22 mouse cellular contexts compared by ENCODE assay signal in genomic region chr13:46542782-46543181, GRCm38 (mm10). TPM values are rescaled to one million over a fixed set of nuclear protein-coding genes. Genes with fewer than 3 reads are reported as not detected.
DNase-seq lines count a peak whose midpoint lies in the region; ATAC-seq lines count a peak whose summit lies in the region.
"Had no signal": no experiment of that assay in that cellular context is flagged by ENCODE, and none has a peak within 500 bp of the region (broad histone marks: within the 10 kb centered on the region; RNA-seq: fewer than 3 reads in every experiment).

No protein-coding gene starts in this region.

- WGBS in neural tube, embryonic 13.5 days, result 54% methylated on average over 7 of the region's 7 CpGs
- 47% methylated on average over 7 of the region's 7 CpGs for WGBS in hindbrain, embryonic 16.5 days

- no peak overlapping the region for H3K4me3 ChIP-seq in neural tube, embryonic 13.5 days
- no peak overlapping the region for H3K4me3 ChIP-seq in hindbrain, embryonic 16.5 days (ENCODE audit: low read length)
- H3K4me3 ChIP-seq: embryonic facial prominence, embryonic 15.5 days; heart, embryonic 12.5 days; limb, embryonic 15.5 days had no signal

- no peaks in the 10 kb centered on the region for H3K36me3 ChIP-seq in neural tube, embryonic 13.5 days
- no peaks in the 10 kb centered on the region for H3K36me3 ChIP-seq in hindbrain, embryonic 16.5 days (ENCODE audit: control insufficient read depth, insufficient read depth, low read length)
- H3K36me3 ChIP-seq: embryonic facial prominence, embryonic 15.5 days; limb, embryonic 15.5 days had no signal

- peak; percentile 54; the same call in 1 of the 2 replicates for ATAC-seq in neural tube, embryonic 13.5 days (ENCODE audit: low read depth)
- ATAC-seq in hindbrain, embryonic 16.5 days, result peak; percentile 73; the same call in 1 of the 2 replicates
- ATAC-seq: intestine, embryonic 16.5 days had no signal

- intact Hi-C loops in heart, postnatal 36 days (cut with DNase I), result no loop called here

- H3K4me2 ChIP-seq in neural tube, embryonic 13.5 days, result no peak overlapping the region
- H3K4me2 ChIP-seq in hindbrain, embryonic 16.5 days (ENCODE audit: low read length), result no peak overlapping the region
- H3K4me2 ChIP-seq: embryonic facial prominence, embryonic 15.5 days; heart, embryonic 12.5 days; limb, embryonic 15.5 days had no signal

- H3K27ac ChIP-seq in neural tube, embryonic 13.5 days (replicated peaks), result peak overlapping the region; percentile 46
- no peak overlapping the region for H3K27ac ChIP-seq in hindbrain, embryonic 16.5 days (ENCODE audit: low read depth, low read length)
- H3K27ac ChIP-seq: embryonic facial prominence, embryonic 15.5 days; kidney, postnatal 0 days; limb, embryonic 15.5 days; stomach, postnatal 0 days had no signal

- no peaks in the 10 kb centered on the region for H3K9me3 ChIP-seq in neural tube, embryonic 13.5 days
- H3K9me3 ChIP-seq in hindbrain, embryonic 16.5 days (ENCODE audit: control insufficient read depth, low read length), result no peaks in the 10 kb centered on the region
- H3K9me3 ChIP-seq: embryonic facial prominence, embryonic 15.5 days; heart, embryonic 12.5 days; limb, embryonic 15.5 days had no signal

- peak; percentile 75 for DNase-seq in heart, adult 11 months
- DNase-seq in heart, postnatal 36 days, result no peak
- no peak for DNase-seq in neural tube, embryonic 10.5 days (ENCODE audit: extremely low spot score, low spot score)
- no peak for DNase-seq in kidney, postnatal 4 days
- no peak for DNase-seq in frontal cortex, postnatal 14 days (ENCODE audit: low spot score in 2 of 2)
- no peak for DNase-seq in thymus, postnatal 4 days
- DNase-seq: adrenal gland, adult 2 months; embryo, embryonic 11 days; gastrocnemius, postnatal 36 days; layer of hippocampus, adult 9-11 months; lung, postnatal 14 days; right cerebral cortex, postnatal 14 days; thymus, postnatal 14 days had no signal

- H3K27me3 ChIP-seq in neural tube, embryonic 13.5 days, result no peaks in the 10 kb centered on the region
- no peaks in the 10 kb centered on the region for H3K27me3 ChIP-seq in hindbrain, embryonic 16.5 days (replicated peaks; ENCODE audit: control insufficient read depth, insufficient read depth, low read length)
- H3K27me3 ChIP-seq: CH12.LX; embryonic facial prominence, embryonic 15.5 days; heart, embryonic 12.5 days; limb, embryonic 15.5 days had no signal

- peaks cover 36% of the 10 kb centered on the region for H3K4me1 ChIP-seq in neural tube, embryonic 13.5 days (replicated peaks)
- H3K4me1 ChIP-seq in hindbrain, embryonic 16.5 days (ENCODE audit: control insufficient read depth, insufficient read depth, low read depth, low read length), result peaks cover 9% of the 10 kb centered on the region
- H3K4me1 ChIP-seq: embryonic facial prominence, embryonic 15.5 days; limb, embryonic 15.5 days had no signal

- H3K9ac ChIP-seq in neural tube, embryonic 13.5 days, result no peak overlapping the region
- H3K9ac ChIP-seq in hindbrain, embryonic 16.5 days (ENCODE audit: low read depth, low read length), result no peak overlapping the region
- H3K9ac ChIP-seq: embryonic facial prominence, embryonic 15.5 days; heart, embryonic 12.5 days; limb, embryonic 15.5 days had no signal

RNA-seq across cellular contexts. Expression of gene Cap2, which starts 41.1 kb away (rescaled TPM):
- total RNA-seq in heart, postnatal 36 days (2021), result 100 to 1,000 TPM; 141 to 147 TPM
- polyA plus RNA-seq in neural tube, embryonic 13.5 days (2015; fragmentation: Nextera tagmentation; extraction: Ambion mirVana), result 4.3 and 8.7 TPM in 2 replicates
- polyA plus RNA-seq in hindbrain, embryonic 16.5 days (2015; fragmentation: Nextera tagmentation; extraction: Ambion mirVana), result 11.2 and 12.9 TPM in 2 replicates
